Mouse (Mus musculus) E14TG2a.4 (cell line): ENCODE data around the gene Gm20388.

ENCODE experiments used
- CTCF ChIP-seq: conservative IDR thresholded peaks from 2 replicates; pipeline ENCODE4 v1.5.1; 2014; ENCODE audit warnings: low read length
- NANOG ChIP-seq: IDR thresholded peaks from 2 replicates; pipeline ENCODE4 v1.6.1; 2014; ENCODE audit warnings: borderline replicate concordance, low read length, mixed read lengths
- POU5F1 ChIP-seq: IDR thresholded peaks from 2 replicates; pipeline ENCODE4 v1.6.1; 2014; ENCODE audit warnings: low read length, borderline replicate concordance

- TF ChIP-seq CTCF (no peak), NANOG (no peak), POU5F1 (no peak)
These were observed 2802.5 kb downstream of the Gm20388 start for GRCm38 (mm10) chr8:122713157-122713518.
